Mouse (Mus musculus) myocyte (in vitro differentiated cells): ENCODE data around the gene Tnfrsf1a. TPM values are rescaled to one million over a fixed set of nuclear protein-coding genes. Genes with fewer than 3 reads are reported as not detected.

Experiments used
- H3K27me3 ChIP-seq: one replicate; pipeline ENCODE4 v1.6.1; 2011; ENCODE audit not compliant: control insufficient read depth, insufficient read depth, insufficient read length
- H3K36me3 ChIP-seq: one replicate; pipeline ENCODE4 v1.6.1; 2011; ENCODE audit not compliant: control insufficient read depth, insufficient read depth
- H3K4me2 ChIP-seq: one replicate; pipeline ENCODE4 v1.6.1; 2011; ENCODE audit warnings: low read depth, control low read depth
- H3K4me3 ChIP-seq: one replicate; pipeline ENCODE4 v1.5.1; 2011; ENCODE audit warnings: mild to moderate bottlenecking, control low read depth, moderate library complexity
- H3K79me2 ChIP-seq: one replicate; pipeline ENCODE4 v1.6.1; 2011; ENCODE audit not compliant: control insufficient read depth, insufficient read depth
- H3ac ChIP-seq: one replicate; pipeline ENCODE4 v1.6.1; 2011; ENCODE audit not compliant: control insufficient read depth, insufficient read length
- CEBPB ChIP-seq: IDR thresholded peaks from 2 replicates; pipeline ENCODE4 v1.6.1; 2011; ENCODE audit warnings: mild to moderate bottlenecking, moderate library complexity; ENCODE audit not compliant: poor library complexity, insufficient read depth, severe bottlenecking
- E2F4 ChIP-seq: IDR thresholded peaks from one replicate; pipeline ENCODE4 v1.6.1; 2011; ENCODE audit warnings: mild to moderate bottlenecking, control low read depth, moderate library complexity; ENCODE audit not compliant: insufficient read depth
- MAX ChIP-seq: IDR thresholded peaks from one replicate; pipeline ENCODE4 v1.6.1; 2011; ENCODE audit warnings: low read depth, mild to moderate bottlenecking, control low read depth
- MYOD1 ChIP-seq, 3 experiments: IDR thresholded peaks; one replicate each; pipeline ENCODE4 v1.6.1; 2011; ENCODE audit warnings: control low read depth in 2 of 3, low read depth in 2 of 3, mild to moderate bottlenecking in 2 of 3, moderate library complexity in 1 of 3; ENCODE audit not compliant: insufficient read length in 2 of 3, control insufficient read depth in 1 of 3
- MYOG ChIP-seq, 3 experiments: IDR thresholded peaks; one replicate each; pipeline ENCODE4 v1.6.1; 2011; ENCODE audit warnings: control low read depth in 2 of 3, low read depth in 2 of 3, mild to moderate bottlenecking in 2 of 3; ENCODE audit not compliant: insufficient read length in 2 of 3, control insufficient read depth in 1 of 3, insufficient read depth in 1 of 3
- POLR2A ChIP-seq: IDR thresholded peaks from one replicate; pipeline ENCODE4 v1.6.1; 2011; ENCODE audit warnings: low read depth, mild to moderate bottlenecking, control low read depth, moderate library complexity; ENCODE audit not compliant: insufficient read length
- POLR2AphosphoS2 ChIP-seq: IDR thresholded peaks from one replicate; pipeline ENCODE4 v1.6.1; 2011; ENCODE audit warnings: low read depth, control low read depth; ENCODE audit not compliant: insufficient read length
- REST ChIP-seq: IDR thresholded peaks from one replicate; pipeline ENCODE4 v1.6.1; 2011; ENCODE audit warnings: mild to moderate bottlenecking, control low read depth, moderate library complexity; ENCODE audit not compliant: insufficient read depth, insufficient read length
- SRF ChIP-seq: IDR thresholded peaks from one replicate; pipeline ENCODE4 v1.6.1; 2011; ENCODE audit warnings: low read depth; ENCODE audit not compliant: control insufficient read depth, insufficient read length
- TCF12 ChIP-seq: IDR thresholded peaks from one replicate; pipeline ENCODE4 v1.6.1; 2011; ENCODE audit warnings: mild to moderate bottlenecking, control low read depth; ENCODE audit not compliant: poor library complexity, insufficient read depth, severe bottlenecking
- TCF3 ChIP-seq: IDR thresholded peaks from one replicate; pipeline ENCODE4 v1.6.1; 2011; ENCODE audit warnings: low read depth, control low read depth; ENCODE audit not compliant: insufficient read length
- USF1 ChIP-seq: IDR thresholded peaks from one replicate; pipeline ENCODE4 v1.6.1; 2011; ENCODE audit warnings: low read depth, mild to moderate bottlenecking, control low read depth, moderate library complexity
- polyA plus RNA-seq: library from polyadenylated mRNA; unstranded; fragments of >200 nt; fragmentation: generic; extraction: Trizol; gene quantifications from one replicate; pipeline ENCODE4 v1.2.1, GENCODE M21; 2012; ENCODE audit warnings: missing spikeins

The Tnfrsf1a gene
- polyA plus RNA-seq, 1 experiment, result 84.5 TPM

DNA sequence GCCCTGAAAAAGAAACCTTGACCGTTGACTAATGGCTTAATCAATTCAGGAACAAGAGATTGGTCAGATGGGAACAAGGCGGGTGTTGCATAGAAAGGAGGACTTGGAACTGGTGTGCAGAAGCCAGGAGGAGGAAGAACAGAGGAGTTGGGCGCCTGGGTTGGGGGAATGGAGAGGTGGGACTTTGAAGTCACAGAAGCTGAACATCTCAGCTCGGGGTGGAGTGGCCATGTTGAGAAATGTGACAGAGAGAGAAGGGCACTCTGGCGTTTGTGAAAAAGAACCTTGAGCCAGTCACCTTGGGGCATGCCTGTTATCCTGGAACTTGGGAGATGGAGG, 2.9 kb downstream of the Tnfrsf1a start:
- Histone ChIP-seq H3K36me3 (no peaks in the 10 kb centered on the region), H3K27me3 (no peaks in the 10 kb centered on the region), H3K4me2 (peak overlapping the region; percentile 93), H3K4me3 (peak overlapping the region; percentile 90), H3K79me2 (peaks cover 72% of the 10 kb centered on the region), H3ac (no peak overlapping the region)
- TF ChIP-seq TCF3 (no peak), SRF (no peak), E2F4 (no peak)

DNA sequence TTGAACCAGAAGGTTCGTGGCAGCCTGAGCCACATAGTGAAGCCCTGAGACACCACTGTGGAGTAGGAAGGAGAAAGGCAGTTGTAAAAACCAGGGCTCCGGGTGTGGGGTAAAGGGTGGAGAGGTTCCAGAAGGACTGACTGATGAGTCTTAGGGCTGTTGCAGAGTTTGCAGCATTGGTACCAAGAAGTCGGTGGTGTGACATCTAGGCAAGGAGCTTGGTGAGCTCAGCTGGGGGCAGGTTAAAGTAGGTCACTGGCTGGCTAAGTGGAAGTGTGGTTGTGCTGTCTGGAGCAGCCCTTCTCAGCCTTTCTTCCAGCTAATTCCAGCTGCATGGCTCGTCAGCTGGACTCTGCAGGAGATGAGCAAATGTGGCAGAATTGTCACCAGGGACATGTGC, 3.6 kb downstream of the Tnfrsf1a start:
- H3K4me3 ChIP-seq, result no peak overlapping the region
- H3ac ChIP-seq, result no peak overlapping the region
- TF ChIP-seq POLR2AphosphoS2 (peak; percentile 18), SRF (no peak), TCF3 (no peak), POLR2A (peak; percentile 13)
- peaks cover 72% of the 10 kb centered on the region for H3K79me2 ChIP-seq
- H3K27me3 ChIP-seq, result no peaks in the 10 kb centered on the region
- no peaks in the 10 kb centered on the region for H3K36me3 ChIP-seq
- peak overlapping the region; percentile 93 for H3K4me2 ChIP-seq

DNA sequence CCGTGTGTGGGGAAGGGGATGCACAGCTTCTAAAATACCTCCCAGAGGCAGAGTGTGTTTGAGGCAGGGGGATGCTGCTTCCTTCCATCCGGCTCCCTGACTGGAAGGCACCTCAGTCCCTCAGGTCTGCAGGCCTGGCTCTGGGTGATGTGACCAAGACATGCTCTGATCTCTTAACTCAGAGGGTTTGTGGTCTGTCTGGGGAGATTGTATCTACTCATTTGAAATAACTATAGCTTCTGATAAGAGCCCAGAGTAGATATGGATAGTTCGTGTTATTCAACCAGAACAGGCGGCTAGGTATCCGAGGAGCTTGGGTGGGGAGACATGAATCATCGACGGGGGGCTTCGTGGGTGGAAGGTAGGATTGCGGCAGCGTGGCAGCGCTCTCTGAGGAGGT, 4.1 kb downstream of the Tnfrsf1a start:
- H3K36me3 ChIP-seq, result no peaks in the 10 kb centered on the region
- TF ChIP-seq REST (no peak), E2F4 (no peak), MAX (no peak), MYOD1 (IDR thresholded peaks at IDR 0.05; ENCODE audit: control insufficient read depth in 1 of 3, insufficient read length in 2 of 3, low read depth in 2 of 3) (no peak), USF1 (no peak), MYOG (IDR thresholded peaks at IDR 0.05; ENCODE audit: control insufficient read depth in 1 of 3, insufficient read depth in 1 of 3, insufficient read length in 2 of 3, low read depth in 2 of 3) (no peak), POLR2A (no peak), TCF12 (no peak), SRF (no peak)
- no peaks in the 10 kb centered on the region for H3K27me3 ChIP-seq
- H3K4me3 ChIP-seq, result no peak overlapping the region
- H3K79me2 ChIP-seq, result peaks cover 72% of the 10 kb centered on the region
- no peak overlapping the region for H3ac ChIP-seq
- H3K4me2 ChIP-seq, result peak overlapping the region; percentile 93

DNA sequence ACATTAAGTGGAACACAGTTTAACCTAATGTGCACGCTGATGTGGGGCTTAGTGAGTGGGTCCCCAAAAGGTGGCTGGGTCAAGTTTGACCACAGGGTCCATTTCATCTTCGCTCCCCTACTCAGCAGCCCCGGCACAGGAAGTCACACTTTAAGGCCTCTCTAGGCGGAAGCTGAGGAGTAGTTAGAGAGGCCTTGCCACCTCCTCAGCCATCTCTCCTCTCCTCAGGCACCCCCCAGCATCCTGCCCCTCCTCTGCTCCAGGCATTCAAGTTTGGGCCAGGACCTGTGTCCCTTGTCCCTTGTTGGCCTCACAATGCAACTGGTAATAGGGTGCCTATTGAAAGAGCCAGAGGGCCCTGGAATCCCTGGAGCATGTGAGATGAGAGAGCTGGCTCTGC, 4.5 kb downstream of the Tnfrsf1a start:
- Histone ChIP-seq H3K4me2 (peak overlapping the region; percentile 77), H3K79me2 (peaks cover 72% of the 10 kb centered on the region), H3K36me3 (no peaks in the 10 kb centered on the region), H3K4me3 (peak overlapping the region; percentile 1), H3K27me3 (no peaks in the 10 kb centered on the region), H3ac (no peak overlapping the region)
- TF ChIP-seq POLR2A (no peak), MAX (no peak), MYOD1 (IDR thresholded peaks at IDR 0.05; ENCODE audit: control insufficient read depth in 1 of 3, insufficient read length in 2 of 3, low read depth in 2 of 3) (no peak), POLR2AphosphoS2 (no peak), MYOG (IDR thresholded peaks at IDR 0.05; ENCODE audit: control insufficient read depth in 1 of 3, insufficient read depth in 1 of 3, insufficient read length in 2 of 3, low read depth in 2 of 3) (no peak), TCF12 (no peak), E2F4 (no peak), SRF (no peak), USF1 (no peak), CEBPB (no peak), REST (no peak), TCF3 (no peak)

DNA sequence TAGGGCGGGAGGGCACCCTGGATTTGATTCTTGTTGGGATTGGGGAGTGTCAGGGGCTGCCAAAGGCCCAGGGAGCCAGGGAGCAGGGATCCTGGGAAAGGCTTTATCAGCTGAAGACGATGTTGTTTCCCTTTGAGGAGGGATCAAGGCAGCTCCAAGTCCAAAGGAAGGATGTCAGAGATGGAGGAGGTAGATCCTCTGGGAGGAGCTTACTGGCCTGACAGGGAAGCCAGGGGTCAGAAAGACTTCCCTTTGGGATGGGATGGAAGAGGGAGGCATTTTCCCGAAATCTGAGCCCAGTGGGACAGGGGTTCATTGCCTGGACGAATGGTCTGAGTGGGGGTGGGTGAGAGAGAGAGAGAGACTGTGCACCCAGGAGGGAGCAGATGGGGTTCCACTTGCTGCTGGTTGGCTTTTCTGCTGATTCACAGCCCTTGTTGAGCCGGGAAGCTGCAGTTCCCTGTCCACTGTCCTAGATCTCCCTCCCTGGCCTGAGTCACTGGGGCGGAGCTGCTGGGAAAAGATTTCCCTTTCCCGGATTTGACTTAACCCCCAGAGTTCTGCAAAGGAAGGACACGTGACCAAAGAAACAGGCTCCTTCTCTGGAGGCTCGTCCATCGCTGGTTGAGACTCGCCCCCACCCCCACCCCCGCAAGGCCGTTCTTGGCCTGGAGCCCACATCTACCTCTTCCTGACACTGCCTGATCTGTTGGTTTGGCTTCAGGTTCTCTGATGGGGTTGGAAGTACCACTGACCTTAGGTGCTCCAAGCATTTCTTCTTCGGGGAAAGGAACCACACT, 5.4 kb downstream of the Tnfrsf1a start:
- H3K4me3 ChIP-seq, result peak overlapping the region; percentile 1
- peaks cover 4% of the 10 kb centered on the region for H3K36me3 ChIP-seq
- no peak overlapping the region for H3ac ChIP-seq
- peak overlapping the region; percentile 77 for H3K4me2 ChIP-seq
- TF ChIP-seq TCF3, result no peak
- TF ChIP-seq SRF, result peak; percentile 22
- peak; percentile 96 for TF ChIP-seq USF1
- no peak for TF ChIP-seq MAX
- no peaks in the 10 kb centered on the region for H3K27me3 ChIP-seq
- H3K79me2 ChIP-seq, result peaks cover 68% of the 10 kb centered on the region
